Mouse (Mus musculus) embryo, embryonic 10.5 days (tissue): ENCODE measurements around the gene Akt2.

Experiments
- DNase-seq: peaks from one replicate; pipeline ENCODE4 v3.0.0-alpha.2; 2015; ENCODE audit warnings: low spot score

The Akt2 gene

GRCm38 (mm10) chr7:27590088-27590487 is 1.3 kb upstream of the Akt2 start:
- DNase-seq, result no peak

GRCm38 (mm10) chr7:27590566-27591213 is 662 bp upstream of the Akt2 start:
- no peak for DNase-seq

- no peak for DNase-seq
Observed at GRCm38 (mm10) chr7:27592217-27592929, 1.0 kb downstream of the Akt2 start.

GRCm38 (mm10) chr7:27592934-27593645 is 1.7 kb downstream of the Akt2 start:
- peak; percentile 18 for DNase-seq

- no peak for DNase-seq
Observed at GRCm38 (mm10) chr7:27596586-27597503, 5.5 kb downstream of the Akt2 start.

GRCm38 (mm10) chr7:27598053-27598452 is 6.7 kb downstream of the Akt2 start:
- DNase-seq, result no peak

- DNase-seq, result no peak
Observed at GRCm38 (mm10) chr7:27601628-27602027, 10.3 kb downstream of the Akt2 start.

GRCm38 (mm10) chr7:27602161-27602560 is 10.8 kb downstream of the Akt2 start:
- no peak for DNase-seq

GRCm38 (mm10) chr7:27602835-27603234 is 11.5 kb downstream of the Akt2 start:
- DNase-seq, result no peak

- DNase-seq, result no peak
Observed at GRCm38 (mm10) chr7:27604661-27605348, 13.5 kb downstream of the Akt2 start.

GRCm38 (mm10) chr7:27605499-27606285 is 14.3 kb downstream of the Akt2 start:
- no peak for DNase-seq

- no peak for DNase-seq
Observed at GRCm38 (mm10) chr7:27606481-27607254, 15.3 kb downstream of the Akt2 start.

- DNase-seq, result no peak
Observed at GRCm38 (mm10) chr7:27607580-27607979, 16.2 kb downstream of the Akt2 start.

GRCm38 (mm10) chr7:27608130-27608529 is 16.8 kb downstream of the Akt2 start:
- DNase-seq, result no peak

- DNase-seq, result no peak
Observed at GRCm38 (mm10) chr7:27609285-27609684, 17.9 kb downstream of the Akt2 start.

- DNase-seq, result no peak
Observed at GRCm38 (mm10) chr7:27609688-27610087, 18.3 kb downstream of the Akt2 start.

GRCm38 (mm10) chr7:27610370-27610769 is 19.0 kb downstream of the Akt2 start:
- DNase-seq, result no peak

- DNase-seq, result no peak
Observed at GRCm38 (mm10) chr7:27610871-27611270, 19.5 kb downstream of the Akt2 start.

GRCm38 (mm10) chr7:27612940-27613339 is 21.6 kb downstream of the Akt2 start:
- DNase-seq, result no peak
